Comparison of ENCODE assay signal across 7 mouse cellular contexts in genomic region chr5:125533225-125533900, GRCm38 (mm10). TPM values are rescaled to one million over a fixed set of nuclear protein-coding genes. Genes with fewer than 3 reads are reported as not detected.
DNase-seq lines count a peak whose midpoint lies in the region; ATAC-seq and TF ChIP-seq lines count a peak whose summit lies in the region.

No protein-coding gene starts in this region.

- no peak overlapping the region for H3K27ac ChIP-seq in lung, embryonic 15.5 days
- H3K27ac ChIP-seq in limb, embryonic 13.5 days = no peak overlapping the region
- no peak overlapping the region for H3K27ac ChIP-seq in stomach, postnatal 0 days (replicated peaks)
- H3K27ac ChIP-seq in cerebellum, adult 2 months (ENCODE audit: insufficient read depth, low read length) = no peak overlapping the region

- no peaks in the 10 kb centered on the region for H3K36me3 ChIP-seq in lung, embryonic 15.5 days
- H3K36me3 ChIP-seq in limb, embryonic 13.5 days = no peaks in the 10 kb centered on the region
- H3K36me3 ChIP-seq in stomach, postnatal 0 days (ENCODE audit: control insufficient read depth, insufficient read depth, low read length) = no peaks in the 10 kb centered on the region

- peak overlapping the region; percentile 79 for H3K4me2 ChIP-seq in lung, embryonic 15.5 days
- peak overlapping the region; percentile 90 for H3K4me2 ChIP-seq in limb, embryonic 13.5 days (replicated peaks)
- peak overlapping the region; percentile 55; the same call in 1 of the 2 replicates for H3K4me2 ChIP-seq in stomach, postnatal 0 days (replicated peaks; ENCODE audit: low read depth)

- TF ChIP-seq CTCF in stomach, postnatal 0 days (IDR thresholded peaks at IDR 0.05; ENCODE audit: low read depth) = no peak
- no peak for TF ChIP-seq CTCF in cerebellum, adult 2 months (IDR thresholded peaks at IDR 0.05; ENCODE audit: borderline replicate concordance, insufficient read depth, low read depth, low read length)

- TF ChIP-seq POLR2A in cerebellum, adult 2 months (IDR thresholded peaks at IDR 0.05; ENCODE audit: borderline replicate concordance, insufficient read depth, low read length) = no peak

- no peaks in the 10 kb centered on the region for H3K9me3 ChIP-seq in lung, embryonic 15.5 days
- H3K9me3 ChIP-seq in limb, embryonic 13.5 days = no peaks in the 10 kb centered on the region
- no peaks in the 10 kb centered on the region for H3K9me3 ChIP-seq in stomach, postnatal 0 days (ENCODE audit: control insufficient read depth, low read length)

- H3K4me3 ChIP-seq in lung, embryonic 15.5 days = no peak overlapping the region
- H3K4me3 ChIP-seq in limb, embryonic 13.5 days = peak overlapping the region; percentile 54
- peak overlapping the region; percentile 34; the same call in 1 of the 2 replicates for H3K4me3 ChIP-seq in stomach, postnatal 0 days (ENCODE audit: low read depth, low read length)
- no peak overlapping the region for H3K4me3 ChIP-seq in cerebellum, adult 2 months (replicated peaks; ENCODE audit: insufficient read depth, low read depth, low read length)

- no peak for DNase-seq in lung, postnatal 14 days
- peak; percentile 31 to 39 for DNase-seq in frontal cortex, postnatal 25 days (ENCODE audit: low spot score in 2 of 2)
- no peak for DNase-seq in stomach, postnatal 0 days (ENCODE audit: low spot score)
- no peak for DNase-seq in thymus, postnatal 14 days
- no peak for DNase-seq in cerebellum, adult 2 months

- no peak overlapping the region for H3K9ac ChIP-seq in lung, embryonic 15.5 days
- no peak overlapping the region; the same call in 1 of the 2 replicates for H3K9ac ChIP-seq in limb, embryonic 13.5 days
- no peak overlapping the region for H3K9ac ChIP-seq in stomach, postnatal 0 days (ENCODE audit: low read length)

- H3K27me3 ChIP-seq in lung, embryonic 15.5 days = peaks cover 86% of the 10 kb centered on the region
- peaks cover 91% of the 10 kb centered on the region for H3K27me3 ChIP-seq in limb, embryonic 13.5 days
- peaks cover 20% of the 10 kb centered on the region for H3K27me3 ChIP-seq in stomach, postnatal 0 days (ENCODE audit: control insufficient read depth, insufficient read depth, low read length)
- peaks cover 2% of the 10 kb centered on the region; the same call in 1 of the 2 replicates for H3K27me3 ChIP-seq in cerebellum, adult 2 months (ENCODE audit: control insufficient read depth, insufficient read depth, low read length)

- TF ChIP-seq EP300 in stomach, postnatal 0 days (optimal IDR thresholded peaks at IDR 0.05) = no peak

- peaks cover 10% of the 10 kb centered on the region; the same call in 1 of the 2 replicates for H3K4me1 ChIP-seq in lung, embryonic 15.5 days
- H3K4me1 ChIP-seq in limb, embryonic 13.5 days = peaks cover 24% of the 10 kb centered on the region
- no peaks in the 10 kb centered on the region for H3K4me1 ChIP-seq in stomach, postnatal 0 days (replicated peaks; ENCODE audit: control insufficient read depth, insufficient read depth)
- H3K4me1 ChIP-seq in cerebellum, adult 2 months (ENCODE audit: control insufficient read depth, insufficient read depth, low read length) = 0 out of 2 replicates have a peak, but pooled peaks cover 4% of the 10 kb centered on the region

- WGBS in lung, embryonic 15.5 days = 1% methylated on average over 24 of the region's 24 CpGs
- 4% methylated on average over 24 of the region's 24 CpGs for WGBS in limb, embryonic 13.5 days
- WGBS in stomach, postnatal 0 days = 1% methylated on average over 24 of the region's 24 CpGs
- WGBS in cerebellum, adult 2 months = 1% methylated on average over 24 of the region's 24 CpGs

- ATAC-seq in lung, embryonic 15.5 days (ENCODE audit: borderline replicate concordance, extremely low read depth, low FRiP score, low TSS enrichment) = no peak
- no peak for ATAC-seq in limb, embryonic 13.5 days (ENCODE audit: low FRiP score, low read depth)
- no peak for ATAC-seq in stomach, postnatal 0 days (ENCODE audit: low FRiP score, low TSS enrichment)

RNA-seq across cellular contexts. Expression of gene Tmem132b, which starts 1.8 kb away (rescaled TPM):
- polyA plus RNA-seq in lung, embryonic 15.5 days (2015; fragmentation: Nextera tagmentation; extraction: Ambion mirVana) = 0.03 and 0.11 TPM in 2 replicates
- polyA plus RNA-seq in limb, embryonic 13.5 days (2015; fragmentation: Nextera tagmentation; extraction: Ambion mirVana) = 0.14 and 0.23 TPM in 2 replicates
- 0.21 and 0.30 TPM in 2 replicates for polyA plus RNA-seq in stomach, postnatal 0 days (2015; fragmentation: Nextera tagmentation; extraction: Ambion mirVana)
- 4.7 and 5.9 TPM in 2 replicates for polyA plus RNA-seq in cerebellum, adult 2 months (2012; rRNA removed)

RNA-seq across cellular contexts. Expression of gene Aacs, which starts 57.7 kb away (rescaled TPM):
- polyA plus RNA-seq in lung, embryonic 15.5 days (2015; fragmentation: Nextera tagmentation; extraction: Ambion mirVana) = 36.8 TPM in 2 replicates
- polyA plus RNA-seq in limb, embryonic 13.5 days (2015; fragmentation: Nextera tagmentation; extraction: Ambion mirVana) = 35.2 and 35.3 TPM in 2 replicates
- 39.7 and 41.4 TPM in 2 replicates for polyA plus RNA-seq in stomach, postnatal 0 days (2015; fragmentation: Nextera tagmentation; extraction: Ambion mirVana)
- polyA plus RNA-seq in cerebellum, adult 2 months (2012; rRNA removed) = 47.4 and 48.5 TPM in 2 replicates

Comparison
In these comparisons a context has a peak if more than half of its experiments do, and no peak if none do; other contexts are left out.
1. H3K4me3 ChIP-seq: peak in limb, embryonic 13.5 days (single experiment) and stomach, postnatal 0 days (single experiment); none in lung, embryonic 15.5 days (single experiment) and cerebellum, adult 2 months (single experiment).
2. DNase-seq: peak in frontal cortex, postnatal 25 days (2 of 2); none in lung, postnatal 14 days (single experiment), stomach, postnatal 0 days (single experiment), thymus, postnatal 14 days (single experiment) and cerebellum, adult 2 months (0 of 2).
3. Peak in every context shown above with its lines, with median percentiles within 50 percentile points of each other: H3K4me2 ChIP-seq.